Mouse (Mus musculus) lung, postnatal 14 days (tissue): ENCODE measurements at regions not wholly inside any gene's neighbourhood (a gene's known extent, or its start where the extent isn't known, plus 50 kb on each side); places are given as distances from the start of the nearest gene placed in this dataset.

Source experiments
- DNase-seq: peaks from one replicate; pipeline ENCODE4 v3.0.0; 2021

GRCm38 (mm10) chr8:115475156-115475555 lies 232.4 kb downstream of the Maf start:
- DNase-seq, result no peak

GRCm38 (mm10) chr8:115473974-115474373 lies 233.6 kb downstream of the Maf start:
- DNase-seq, result no peak

- peak; percentile 8 for DNase-seq
These were observed 241.0 kb downstream of the Maf start for GRCm38 (mm10) chr8:115466553-115466952.

- DNase-seq, result no peak
These were observed 241.5 kb downstream of the Maf start for GRCm38 (mm10) chr8:115466122-115466521.

- DNase-seq, result peak; percentile 10
These were observed 244.9 kb downstream of the Maf start for GRCm38 (mm10) chr8:115462657-115463056.

GRCm38 (mm10) chr8:115458119-115458518 lies 249.5 kb downstream of the Maf start:
- no peak for DNase-seq

- DNase-seq, result no peak
These were observed 256.8 kb downstream of the Maf start for GRCm38 (mm10) chr8:115450789-115451188.

DNA sequence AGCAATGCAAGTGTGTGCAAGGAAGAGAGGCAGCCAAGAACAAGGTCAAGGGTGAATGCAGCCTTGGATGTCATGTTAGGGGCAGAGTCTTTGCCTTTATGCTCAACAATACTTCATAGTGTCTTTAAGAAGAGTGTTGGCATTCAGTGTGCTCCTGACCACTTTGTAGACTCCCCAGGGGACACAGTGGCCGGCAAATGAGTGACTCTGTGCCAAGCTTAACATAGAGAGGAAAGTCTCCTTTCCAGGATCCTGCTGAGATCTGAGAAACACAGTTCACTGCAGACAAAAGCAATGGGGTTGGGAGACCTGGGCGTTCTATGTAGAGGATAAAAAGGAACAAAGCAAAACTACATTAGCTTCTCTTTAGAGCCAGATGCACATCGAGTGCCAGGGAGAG lies 259.2 kb downstream of the Maf start:
- DNase-seq, result no peak

DNA sequence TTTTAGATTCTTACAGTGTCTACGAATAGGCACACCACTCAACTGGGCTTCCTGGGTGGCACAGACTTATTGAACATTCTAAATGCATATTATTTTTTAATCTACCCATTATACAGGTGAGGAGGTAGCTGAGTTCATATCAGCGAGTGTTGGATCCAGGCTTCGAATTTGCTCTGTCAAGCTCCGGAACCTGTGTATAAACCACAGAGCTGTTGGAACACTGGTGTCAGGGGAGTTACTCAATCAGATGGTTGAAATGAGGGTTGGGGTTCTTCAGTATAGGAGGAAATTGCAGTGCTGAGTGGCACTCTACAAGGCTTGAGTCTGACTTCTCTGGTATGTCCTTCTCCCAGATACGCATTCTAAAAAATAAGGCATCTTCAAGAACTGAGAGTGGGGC lies 263.1 kb downstream of the Maf start:
- no peak for DNase-seq

GRCm38 (mm10) chr8:115441943-115442550 lies 265.5 kb downstream of the Maf start:
- no peak for DNase-seq

DNA sequence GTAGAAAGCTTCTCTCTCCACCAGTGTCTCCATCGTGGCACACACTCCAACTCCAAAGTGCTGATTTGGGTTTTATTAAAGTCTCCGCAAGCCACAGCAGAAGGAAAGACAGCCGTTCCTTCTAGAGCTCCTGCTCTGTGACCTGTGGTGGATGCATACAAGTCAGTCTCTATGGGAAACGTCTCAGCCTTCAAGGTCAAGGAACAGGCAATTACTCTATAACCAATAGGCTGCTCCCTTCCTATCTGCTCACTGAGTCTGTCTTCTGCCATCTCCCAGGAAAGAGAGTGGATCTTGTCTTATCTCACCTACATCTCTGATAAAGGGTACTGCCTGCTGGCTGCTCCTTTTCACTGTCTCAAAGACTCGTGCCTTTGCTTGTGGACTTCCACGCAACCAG lies 266.3 kb downstream of the Maf start:
- DNase-seq, result no peak

- no peak for DNase-seq
These were observed 267.4 kb downstream of the Maf start for GRCm38 (mm10) chr8:115440151-115440550.

DNA sequence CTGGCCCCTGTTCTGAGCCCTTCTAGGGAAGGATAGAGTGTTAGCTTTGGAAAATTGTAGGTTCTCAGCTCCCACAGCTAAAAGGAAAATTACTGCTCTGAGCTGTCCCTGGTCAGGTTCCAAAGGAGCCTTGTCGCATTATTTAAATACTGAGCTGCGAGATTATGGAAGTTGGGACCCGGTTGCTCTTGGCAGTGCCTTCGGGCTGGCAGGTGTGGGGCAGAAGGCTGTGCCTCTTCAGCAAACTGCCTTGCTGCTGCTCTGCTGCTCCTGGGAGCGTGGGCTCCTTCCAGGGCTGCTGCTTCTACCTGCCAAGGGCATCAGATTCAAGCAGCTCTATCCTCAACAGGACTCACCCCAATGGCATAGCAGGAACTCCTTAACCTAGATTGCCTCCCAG lies 268.1 kb downstream of the Maf start:
- no peak for DNase-seq

GRCm38 (mm10) chr8:115437956-115438355 lies 269.6 kb downstream of the Maf start:
- no peak for DNase-seq

DNA sequence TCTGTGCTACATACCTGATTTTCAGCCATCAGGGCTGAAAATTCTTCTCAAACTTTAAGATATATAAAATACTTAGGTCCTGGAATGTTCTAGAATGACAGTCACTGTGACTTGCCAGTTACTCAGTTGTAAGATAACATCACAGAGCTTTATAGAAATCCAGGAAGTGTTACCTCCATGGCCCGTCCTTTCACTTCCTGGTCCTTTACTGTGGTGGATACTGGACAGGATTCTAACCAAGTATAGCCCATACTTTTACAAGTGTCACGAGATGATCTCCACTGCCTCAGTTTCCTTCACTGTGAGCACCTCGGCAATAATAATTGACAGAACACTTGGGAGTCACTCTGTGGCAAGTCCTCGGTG lies 271.3 kb downstream of the Maf start:
- no peak for DNase-seq

GRCm38 (mm10) chr8:115435720-115436355 lies 271.8 kb downstream of the Maf start:
- DNase-seq, result no peak

DNA sequence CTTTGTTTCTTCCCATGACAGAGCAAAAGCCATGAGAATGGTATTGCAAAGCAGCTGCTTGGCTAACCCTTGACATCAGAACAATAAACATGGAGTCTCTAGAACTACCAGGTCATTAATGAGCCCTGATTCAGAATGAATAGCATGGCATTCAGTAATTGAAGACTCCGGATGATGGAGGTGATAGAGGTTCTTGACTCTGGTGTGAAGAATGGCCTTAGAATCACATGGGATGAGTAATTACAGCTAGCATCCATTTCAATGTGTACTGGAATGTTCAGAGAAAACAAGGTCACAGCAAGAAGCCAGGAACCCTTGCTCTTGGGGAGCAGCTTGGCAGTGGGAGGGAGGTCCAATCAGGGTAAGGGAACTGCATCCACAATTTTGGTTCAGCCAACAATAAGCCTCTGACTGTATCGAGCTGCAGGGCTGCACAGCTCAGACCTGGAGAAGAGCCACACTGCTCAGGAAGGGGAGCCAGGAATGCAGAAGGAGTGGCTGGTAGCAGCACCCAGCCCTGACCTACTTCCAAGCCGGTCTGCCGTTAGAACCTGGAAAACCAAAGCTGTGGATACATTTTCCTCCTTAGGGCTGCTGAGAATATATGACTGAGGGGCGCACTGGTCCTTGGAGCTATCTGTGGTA lies 275.1 kb downstream of the Maf start:
- DNase-seq, result no peak

DNA sequence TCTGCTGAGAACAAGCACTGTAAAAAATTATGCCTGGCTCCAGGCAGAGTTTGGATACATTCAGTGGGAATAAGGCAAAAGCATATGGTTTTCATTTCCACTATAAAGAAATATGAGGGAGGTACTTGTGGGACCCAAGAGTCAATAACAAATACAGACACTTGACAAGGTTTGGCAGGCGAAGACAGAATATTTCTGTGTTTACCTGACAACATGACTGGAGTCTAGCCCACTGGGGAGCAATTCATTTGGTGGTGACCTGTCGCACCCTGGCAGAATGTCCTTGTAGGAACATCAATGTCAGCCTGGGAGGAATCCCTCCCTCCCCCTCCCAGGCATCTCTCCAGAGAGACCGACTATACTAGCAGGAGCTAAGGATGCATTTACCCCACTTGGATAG lies 276.8 kb downstream of the Maf start:
- DNase-seq, result no peak

- DNase-seq, result no peak
These were observed 278.2 kb downstream of the Maf start for GRCm38 (mm10) chr8:115429291-115429883.

DNA sequence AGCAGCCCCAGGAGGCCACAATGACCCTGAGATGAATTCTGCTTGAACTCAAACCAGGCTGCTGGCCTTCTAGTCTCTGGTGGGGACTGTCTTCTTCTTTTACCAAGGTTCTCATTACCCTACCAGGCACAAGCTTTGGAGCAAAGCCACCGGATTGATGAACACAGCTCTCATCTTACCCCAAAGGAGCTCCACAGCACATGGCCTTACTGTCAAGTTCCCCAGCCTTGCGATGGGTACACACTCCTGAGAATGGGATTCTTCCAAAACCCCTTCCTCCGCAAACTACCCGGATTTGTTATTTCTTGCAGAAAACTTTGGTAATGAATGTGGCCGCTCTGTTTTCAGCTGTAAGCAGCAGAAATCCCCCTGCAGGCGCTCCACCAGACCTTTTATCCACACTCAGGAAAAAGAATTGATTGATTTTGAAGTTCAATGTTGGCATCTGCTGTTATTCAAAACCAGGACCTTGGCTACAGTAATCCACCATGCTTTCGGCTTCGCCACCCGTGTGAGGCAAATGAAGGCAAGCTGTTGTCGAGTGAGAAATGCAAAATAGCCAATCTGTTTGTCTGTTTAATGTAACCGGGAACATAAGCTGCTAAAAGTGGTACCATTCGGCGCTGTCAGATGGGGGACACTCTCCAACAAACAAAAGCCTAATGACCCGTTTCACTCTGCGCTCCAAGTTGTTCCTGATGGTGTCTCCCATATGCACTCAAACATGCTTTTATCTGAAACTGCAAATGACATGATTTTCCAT lies 278.9 kb downstream of the Maf start:
- no peak for DNase-seq

- DNase-seq, result no peak
These were observed 279.6 kb downstream of the Maf start for GRCm38 (mm10) chr8:115428022-115428421.

DNA sequence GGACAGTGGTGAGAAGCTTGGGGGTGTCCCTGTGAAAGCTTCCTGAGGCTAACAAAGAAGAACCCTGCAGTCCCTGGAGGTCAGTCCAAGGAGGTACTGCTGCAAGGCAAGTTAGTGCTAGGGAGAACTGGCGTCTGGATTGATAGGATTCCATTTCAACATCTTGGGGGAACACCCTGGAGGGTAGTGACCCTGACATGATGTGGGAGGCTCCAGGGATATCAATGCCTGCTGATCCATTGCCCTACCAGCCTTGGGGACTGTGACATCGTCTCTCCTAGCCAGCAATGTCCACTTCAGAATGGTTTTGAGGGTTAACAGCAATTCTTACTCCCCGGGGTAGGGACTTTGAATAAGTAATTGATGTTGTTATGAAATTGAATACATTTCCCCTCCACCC lies 280.1 kb downstream of the Maf start:
- DNase-seq, result no peak

GRCm38 (mm10) chr8:115426543-115426942 lies 281.1 kb downstream of the Maf start:
- DNase-seq, result no peak
